Mouse (Mus musculus) adrenal gland, adult 18-20 months (tissue): ENCODE data around the gene Man2a1. TPM values are rescaled to one million over a fixed set of nuclear protein-coding genes. Genes with fewer than 3 reads are reported as not detected.
"Not testable (repeated sequence)": the region's sequence is repeated elsewhere in the genome, so short reads cannot be mapped to it uniquely, and the experiment has no call there.

ENCODE experiments used
- DNase-seq, 2 experiments: peaks; one replicate each; pipeline ENCODE4 v3.0.0; 2021 to 2022; ENCODE audit warnings: low spot score in 2 of 2
- total RNA-seq, 2 experiments: library from RNA; stranded (reverse); gene quantifications; 1 replicate in 1 of 2; 2 replicates in 1 of 2; pipeline ENCODE4 v1.2.3; 2021

Gene Man2a1
- total RNA-seq, 2 experiments from 2014 or later = 105 to 174 TPM

DNA sequence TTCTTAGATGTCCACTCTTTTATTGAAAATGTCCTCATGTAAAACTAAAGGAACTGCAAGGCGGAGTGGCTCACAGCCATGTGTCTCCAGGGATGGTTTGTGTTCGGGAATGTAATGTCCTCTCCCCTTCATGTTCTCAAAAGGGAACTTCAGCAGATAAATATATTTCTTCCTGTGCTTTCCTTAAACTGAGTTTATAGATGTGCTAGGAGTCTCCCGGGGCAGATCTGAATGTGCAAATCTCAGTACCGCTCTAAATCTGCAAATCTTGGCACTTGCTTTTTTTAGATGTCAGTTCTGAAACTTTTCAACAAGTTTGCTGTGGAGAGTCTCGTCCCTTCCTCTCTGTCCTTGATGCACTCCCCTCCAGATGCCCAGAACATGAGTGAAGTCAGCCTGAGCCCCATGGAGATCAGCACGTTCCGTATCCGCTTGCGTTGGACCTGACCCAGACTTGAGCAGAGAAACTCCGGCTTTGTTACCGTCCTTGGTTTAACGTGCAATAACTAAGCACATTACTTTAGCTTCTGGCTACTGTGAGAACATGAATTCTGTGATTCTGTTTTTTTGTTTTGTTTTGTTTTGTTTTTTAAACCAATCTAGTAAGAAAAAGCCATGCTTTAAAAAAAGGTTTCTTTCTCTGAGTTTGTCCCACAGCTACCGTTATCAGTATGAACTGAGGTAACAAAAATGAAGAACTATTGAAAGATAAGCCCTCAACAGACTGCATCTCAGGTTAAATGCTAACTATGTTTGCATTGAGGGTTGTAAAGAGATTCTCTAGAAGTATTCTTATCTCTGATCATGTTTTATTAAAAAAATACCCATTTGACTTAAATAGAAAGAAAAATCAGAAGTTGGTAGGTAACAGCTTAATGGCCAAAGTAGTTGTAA is 151.8 kb downstream of the Man2a1 start:
- no peak for DNase-seq

DNA sequence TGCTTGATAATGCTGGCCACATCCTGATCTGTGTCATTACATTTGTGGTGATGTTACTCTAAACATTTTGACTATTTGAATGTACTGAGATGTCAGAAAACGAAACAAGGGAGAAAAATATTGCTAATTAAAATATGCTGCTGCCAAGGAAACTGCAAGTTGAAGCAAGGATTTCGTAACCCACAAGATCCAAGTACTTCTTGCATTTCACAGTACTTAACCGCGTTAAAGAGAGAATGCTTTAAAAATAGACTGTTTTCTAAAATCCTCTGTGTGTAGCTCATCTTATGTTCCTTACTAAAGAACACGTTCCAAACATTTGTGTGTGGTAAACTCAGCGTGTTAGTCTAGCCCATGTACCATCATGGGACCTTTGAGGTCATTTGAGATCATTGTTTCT is 153.0 kb downstream of the Man2a1 start:
- no peak for DNase-seq

DNA sequence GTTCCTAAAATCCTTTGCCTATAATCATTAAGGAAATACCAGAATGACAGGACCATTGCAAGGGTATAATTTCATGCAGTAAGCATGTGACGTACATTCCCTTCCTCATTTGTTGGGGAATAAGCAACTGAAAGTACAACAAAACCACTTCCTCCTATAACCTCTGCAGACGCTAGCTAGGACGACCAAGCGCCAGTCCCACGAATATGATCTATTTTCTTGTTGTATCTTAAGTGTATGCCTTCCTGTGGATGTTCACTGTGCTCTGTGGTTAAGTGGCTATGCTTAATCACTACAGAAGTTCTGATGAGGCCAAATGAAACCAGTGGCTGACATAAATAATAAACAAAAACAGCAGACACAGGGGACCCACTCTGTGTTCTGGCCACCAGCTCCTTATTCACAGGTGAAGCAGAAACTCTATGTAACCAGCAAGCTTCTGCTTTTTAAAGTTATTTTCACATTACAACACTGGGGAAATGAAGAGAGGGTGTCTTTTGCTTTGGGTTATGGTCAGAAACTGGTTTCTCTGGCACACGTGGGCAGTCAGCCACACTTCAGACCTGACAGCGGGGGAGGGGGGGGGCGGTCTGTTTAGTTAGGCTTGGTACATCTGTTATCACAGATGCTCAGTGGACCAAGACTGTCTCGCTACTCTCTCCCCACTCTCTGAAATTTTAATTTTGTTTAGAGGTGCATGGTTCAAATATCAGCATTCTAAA is 153.8 kb downstream of the Man2a1 start:
- no peak for DNase-seq

DNA sequence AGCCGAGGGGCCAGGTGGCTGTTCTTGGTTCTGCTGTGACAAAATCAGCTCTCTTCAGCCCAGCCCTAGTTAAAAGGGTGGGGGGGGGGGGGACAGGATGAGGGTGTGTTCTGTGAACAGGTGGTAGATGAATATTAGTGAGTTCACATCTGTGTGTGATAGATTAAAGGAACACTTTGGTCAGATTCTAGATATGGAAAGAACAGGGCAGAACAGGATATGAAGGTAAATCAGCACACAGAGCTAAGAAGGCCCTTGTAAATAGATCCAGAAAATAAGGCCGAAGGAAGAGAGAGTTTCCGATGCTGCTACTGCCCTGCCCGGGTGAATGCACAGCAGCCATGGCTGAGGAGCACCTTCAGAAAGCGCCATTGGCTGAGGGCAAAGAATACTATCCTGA is 154.7 kb downstream of the Man2a1 start:
- no peak for DNase-seq

DNA sequence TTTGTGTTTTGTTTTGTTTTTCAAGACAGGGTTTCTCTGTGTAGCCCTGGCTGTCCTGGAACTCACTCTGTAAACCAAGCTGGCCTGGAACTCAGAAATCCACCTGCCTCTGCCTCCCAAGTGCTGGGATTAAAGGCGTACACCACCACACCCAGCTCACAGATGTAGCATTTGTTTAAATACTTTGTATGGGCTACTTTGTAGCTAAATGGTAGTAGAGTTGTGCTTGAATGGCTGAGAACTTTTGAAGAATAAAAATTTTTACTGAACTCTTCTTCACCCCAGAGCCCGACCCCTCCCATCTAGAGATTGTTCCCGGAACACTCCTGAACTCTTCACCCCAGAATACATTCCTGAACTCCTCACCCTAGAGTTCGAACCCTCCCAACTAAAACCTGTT is 162.1 kb downstream of the Man2a1 start:
- not testable (repeated sequence) for DNase-seq

DNA sequence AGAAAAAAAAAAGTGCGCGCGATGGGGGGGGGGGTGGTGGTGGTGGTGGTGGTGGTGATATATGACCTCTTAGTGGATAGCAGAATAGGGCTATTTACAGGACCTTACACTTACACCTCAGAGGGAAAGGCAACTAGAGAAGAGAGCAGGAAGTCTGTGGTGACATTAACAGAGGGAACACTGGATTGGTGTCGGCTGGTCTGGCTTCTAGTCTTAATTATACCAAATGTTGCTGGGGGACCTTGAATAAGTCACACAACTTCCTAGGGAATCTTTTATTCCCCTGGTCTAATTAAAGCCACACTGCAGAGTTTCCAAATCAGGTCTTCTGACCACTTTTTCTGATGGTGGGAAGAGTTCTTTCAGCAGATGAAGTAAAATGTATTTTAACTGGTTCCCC is 163.0 kb downstream of the Man2a1 start:
- DNase-seq = no peak

DNA sequence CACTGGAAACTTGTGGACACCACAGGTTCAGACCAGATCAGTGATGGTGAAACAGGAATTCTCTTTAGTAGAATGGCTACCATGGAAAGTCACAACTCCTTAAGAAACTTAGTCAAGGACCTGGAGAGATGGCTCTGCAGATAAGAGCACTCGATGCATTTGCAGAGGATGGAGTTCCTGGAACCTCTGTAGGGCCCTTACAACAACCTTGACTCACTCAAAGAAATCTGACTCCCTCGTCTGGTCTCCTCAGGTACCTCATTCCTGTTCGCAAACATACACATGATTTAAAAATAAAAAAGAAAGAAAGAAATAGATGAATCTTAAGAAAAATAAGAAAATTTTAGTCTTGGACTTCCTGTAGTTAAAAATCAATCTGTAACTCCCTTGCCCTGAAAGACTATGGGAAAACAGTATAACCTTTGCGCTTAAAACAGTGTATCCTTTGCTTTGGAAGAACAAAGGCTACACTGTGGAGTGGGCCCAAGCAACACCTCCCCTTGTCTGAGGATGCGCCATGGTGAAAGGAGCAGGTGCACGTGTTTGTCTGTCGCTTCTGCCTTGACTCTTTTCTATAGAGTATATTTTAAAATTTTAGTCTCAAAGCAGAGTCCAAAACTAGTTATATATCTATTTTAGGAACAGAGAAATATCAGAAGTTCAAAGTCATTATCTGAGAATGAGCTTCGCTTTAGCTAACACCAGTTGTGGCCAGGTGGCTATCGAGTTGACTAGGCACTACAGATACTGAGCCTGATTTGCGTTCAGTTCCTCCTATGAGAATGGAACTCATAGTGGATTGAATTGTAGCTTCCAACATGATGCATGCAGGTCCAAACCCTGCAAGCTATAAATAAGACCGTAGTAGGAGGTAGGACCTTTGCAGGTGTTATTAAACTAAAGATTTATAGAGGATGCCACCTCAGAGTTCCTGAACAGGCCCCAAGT is 163.9 kb downstream of the Man2a1 start:
- DNase-seq = no peak

DNA sequence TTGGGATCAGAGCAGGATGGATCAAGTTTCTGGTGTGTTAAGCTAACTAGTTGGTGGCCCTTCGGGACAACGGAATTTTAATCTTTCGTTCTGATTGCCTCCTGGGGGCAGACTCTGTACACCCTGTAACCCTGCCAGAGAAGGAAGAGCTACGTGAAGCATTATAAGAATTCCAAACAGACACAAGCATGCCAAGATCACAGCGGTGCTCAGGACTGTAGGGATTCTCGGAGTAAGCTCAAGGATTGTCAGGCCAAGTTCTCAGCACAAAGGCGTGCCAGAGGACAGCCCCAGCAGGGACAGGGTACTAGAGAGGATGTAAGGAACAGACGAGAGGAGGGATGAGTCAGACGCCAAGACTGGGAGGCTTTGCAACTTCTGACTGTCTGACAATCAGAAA is 164.8 kb downstream of the Man2a1 start:
- no peak for DNase-seq

DNA sequence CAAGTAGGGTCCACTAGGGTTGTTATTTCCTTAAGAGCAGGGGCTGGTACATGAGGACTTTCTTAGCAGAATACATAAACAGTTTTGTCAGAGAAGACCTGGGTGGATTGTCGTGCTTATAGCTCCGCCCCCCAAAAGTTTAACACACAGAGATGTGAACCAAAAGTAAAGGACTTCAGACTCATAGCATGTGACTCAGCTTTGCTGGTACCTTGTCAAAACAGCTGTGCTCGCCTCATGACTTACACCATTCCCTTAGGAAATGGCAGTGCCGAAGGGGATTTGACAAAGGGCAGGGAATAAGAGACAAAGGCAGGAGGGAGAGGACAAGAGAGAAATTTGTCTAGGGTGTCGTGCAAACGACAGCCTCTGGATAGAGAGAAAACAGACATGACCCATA is 166.0 kb downstream of the Man2a1 start:
- no peak for DNase-seq

DNA sequence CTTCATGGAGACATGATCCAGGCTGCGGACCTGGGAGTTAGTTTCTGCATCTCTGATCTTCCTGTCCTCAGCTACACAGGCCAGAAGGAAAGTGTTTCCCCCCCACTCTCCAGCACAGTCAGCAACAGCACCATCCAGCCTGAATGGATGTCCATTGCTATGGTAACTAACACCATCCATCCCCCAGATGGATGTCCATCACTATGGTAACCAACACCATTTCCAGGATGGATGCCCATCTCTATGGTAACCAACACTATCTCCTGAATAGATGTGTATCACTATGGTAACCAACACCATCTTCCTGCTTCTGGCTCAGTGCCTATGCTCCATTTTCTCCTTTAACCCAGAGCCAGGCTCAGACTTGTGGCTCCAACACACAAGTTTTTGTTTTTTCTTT is 169.7 kb downstream of the Man2a1 start:
- DNase-seq = no peak

DNA sequence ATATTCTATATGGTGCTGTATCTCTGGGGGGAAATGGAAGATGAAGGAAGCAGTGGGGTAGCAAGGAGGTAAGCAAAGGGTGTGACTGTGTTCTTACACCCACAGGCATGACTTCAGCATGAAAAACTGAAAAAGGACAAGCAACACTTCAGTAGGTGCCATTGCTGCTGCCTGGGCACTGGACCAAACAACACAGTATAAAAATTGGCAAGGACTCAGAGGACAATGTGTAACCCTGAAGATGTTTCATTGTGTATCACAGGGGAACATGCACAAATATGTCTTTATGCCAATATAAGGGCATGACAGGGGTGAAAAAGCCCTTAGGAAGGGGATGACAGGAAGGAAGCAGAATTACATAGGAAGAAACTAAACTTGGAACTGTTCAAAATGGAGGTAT is 172.1 kb downstream of the Man2a1 start:
- DNase-seq = no peak

DNA sequence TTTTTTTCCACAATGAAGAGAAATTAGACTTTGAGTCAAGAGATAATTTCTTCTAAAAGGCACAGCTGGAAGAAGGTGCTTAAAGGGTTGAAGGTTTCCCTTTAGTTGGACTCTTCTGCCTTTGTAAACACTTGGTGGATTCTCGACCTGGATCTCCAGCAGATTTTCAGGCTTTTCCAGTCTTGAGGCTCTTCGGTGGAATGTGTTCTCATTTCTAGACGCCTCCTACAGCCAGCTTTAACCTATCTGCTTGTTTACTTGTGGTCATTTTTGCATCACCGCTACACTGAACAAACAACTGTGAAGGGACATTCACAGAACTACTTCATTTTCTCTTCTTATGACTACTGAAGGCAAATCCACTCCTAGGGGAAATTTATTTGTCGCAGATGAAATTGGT is 173.7 kb downstream of the Man2a1 start:
- no peak for DNase-seq

DNA sequence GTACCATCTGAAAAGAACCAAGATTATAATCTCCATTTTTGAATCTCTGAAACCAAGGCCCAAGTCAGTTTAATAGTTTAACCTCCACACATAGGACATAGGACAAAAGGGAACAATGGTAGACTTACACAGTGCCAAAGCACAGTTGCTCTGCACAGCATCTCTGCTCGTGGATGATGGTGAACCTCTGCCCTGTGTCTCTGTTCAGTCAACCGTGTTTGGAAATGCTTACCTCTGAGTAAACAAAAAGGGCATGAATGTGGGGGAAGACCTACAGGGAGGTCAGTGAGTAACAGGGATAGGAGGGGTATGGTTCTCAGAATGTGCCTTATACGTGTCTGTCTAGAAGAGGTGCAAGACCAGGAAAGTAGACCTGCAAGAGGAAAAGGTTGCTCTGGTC is 177.8 kb downstream of the Man2a1 start:
- DNase-seq = no peak

DNA sequence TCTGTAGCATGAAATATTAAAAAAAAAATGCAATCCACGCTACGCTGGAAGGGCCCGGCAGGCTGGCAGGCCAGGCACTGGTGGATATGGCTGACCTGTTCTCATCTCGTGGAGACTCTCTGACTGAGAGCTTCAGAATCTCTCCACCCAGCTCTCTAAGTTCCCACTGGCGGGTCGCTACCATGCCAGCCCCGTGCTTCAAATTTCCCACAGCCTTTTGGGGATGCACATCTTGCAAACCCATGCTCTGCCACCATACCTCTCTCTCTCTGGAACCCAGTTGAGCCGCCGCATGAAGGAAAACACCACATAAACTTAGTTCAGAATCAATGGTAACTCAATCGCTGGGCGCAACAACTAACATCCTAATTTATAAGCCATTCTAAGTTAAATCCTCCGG is 178.2 kb downstream of the Man2a1 start:
- DNase-seq = no peak

DNA sequence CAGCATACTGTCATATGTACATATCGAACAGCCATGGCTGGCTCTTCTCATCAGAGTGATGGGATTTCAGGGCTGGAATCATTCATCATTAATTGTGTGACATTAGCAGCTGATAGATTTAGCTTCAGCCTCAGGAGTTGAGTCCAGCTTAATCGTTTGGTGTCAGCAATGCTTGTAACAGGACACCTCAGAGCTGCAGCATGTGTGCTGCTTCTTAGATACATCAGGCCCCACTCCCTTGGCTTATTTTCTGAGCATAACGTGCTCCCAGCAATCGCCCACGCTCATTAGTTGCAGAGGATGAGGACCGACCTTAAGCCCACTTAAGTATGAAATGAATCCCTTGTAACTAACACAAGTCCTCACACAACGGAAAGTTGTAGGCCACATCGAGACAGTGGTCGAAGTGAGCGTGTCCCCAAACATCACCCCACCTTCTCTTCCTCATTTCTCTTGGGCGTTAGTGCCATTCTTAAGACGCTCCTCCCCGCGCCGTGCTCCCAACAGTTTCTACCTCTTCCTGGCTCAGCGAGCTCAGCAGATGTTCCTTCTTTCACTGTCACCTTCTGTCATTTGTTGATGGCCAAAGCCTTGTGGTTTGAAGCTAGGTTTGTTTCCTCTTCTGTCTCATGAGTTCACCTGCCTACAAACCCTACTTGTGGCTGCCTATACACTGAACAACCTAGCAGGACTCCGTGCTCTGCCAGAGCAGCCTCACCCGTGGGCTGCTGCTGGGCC is 180.4 kb downstream of the Man2a1 start:
- no peak for DNase-seq

DNA sequence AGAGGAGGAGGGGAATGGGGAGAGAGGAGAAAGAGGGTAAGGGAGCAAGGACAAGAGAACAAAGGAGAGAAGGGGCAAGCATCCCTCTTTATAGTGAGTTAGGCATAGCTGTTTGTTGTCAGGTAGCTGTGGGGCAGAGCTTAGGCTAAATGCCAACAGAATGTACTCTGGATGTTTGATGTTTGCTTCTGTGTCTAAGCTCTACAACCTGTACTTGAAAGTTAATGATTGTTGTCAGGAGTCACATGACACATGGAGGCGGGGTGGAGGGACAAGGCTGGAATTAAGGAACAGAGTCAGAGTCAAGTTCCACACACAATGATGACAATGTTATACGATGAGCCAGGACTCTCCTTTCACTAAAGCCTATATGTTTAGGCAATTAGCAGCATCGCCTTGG is 181.8 kb downstream of the Man2a1 start:
- no peak for DNase-seq

DNA sequence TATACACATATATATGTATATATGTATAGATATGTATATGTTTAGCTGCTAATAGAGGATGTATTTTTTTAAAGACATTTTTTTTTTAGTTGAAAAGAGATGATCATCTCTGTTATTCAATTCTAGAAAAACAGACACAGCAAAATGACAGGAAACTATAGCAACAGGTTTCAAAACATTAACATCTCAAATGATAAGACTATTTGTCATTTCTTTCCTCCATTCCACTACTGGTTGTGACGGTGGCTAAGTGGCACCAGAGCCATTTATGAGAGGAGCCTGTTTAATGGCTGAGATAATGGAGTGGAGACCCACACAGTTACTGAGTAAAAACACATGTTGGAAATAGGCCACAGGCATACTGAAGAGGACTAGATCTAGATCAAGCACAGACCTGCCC is 185.4 kb downstream of the Man2a1 start:
- no peak for DNase-seq

DNA sequence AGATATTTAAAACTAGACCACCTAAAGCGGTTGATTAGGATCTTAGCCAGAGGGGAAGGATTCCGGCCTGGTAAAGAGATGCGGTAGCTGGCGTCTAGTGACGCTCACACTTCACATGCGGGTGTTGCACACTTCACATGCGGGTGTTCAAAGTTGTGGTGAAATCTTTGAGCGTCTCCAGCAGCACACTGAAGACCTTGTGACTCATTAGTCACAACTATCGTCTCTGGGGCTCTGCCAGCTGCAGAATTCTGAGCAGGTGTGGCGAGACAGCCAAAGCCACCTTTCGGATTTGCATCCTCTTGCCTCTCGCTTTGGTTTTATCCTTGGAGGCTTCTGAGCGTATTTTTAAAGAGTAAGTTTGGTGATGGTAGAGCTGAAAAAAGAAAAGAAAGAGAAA is 187.8 kb downstream of the Man2a1 start:
- no peak for DNase-seq

DNA sequence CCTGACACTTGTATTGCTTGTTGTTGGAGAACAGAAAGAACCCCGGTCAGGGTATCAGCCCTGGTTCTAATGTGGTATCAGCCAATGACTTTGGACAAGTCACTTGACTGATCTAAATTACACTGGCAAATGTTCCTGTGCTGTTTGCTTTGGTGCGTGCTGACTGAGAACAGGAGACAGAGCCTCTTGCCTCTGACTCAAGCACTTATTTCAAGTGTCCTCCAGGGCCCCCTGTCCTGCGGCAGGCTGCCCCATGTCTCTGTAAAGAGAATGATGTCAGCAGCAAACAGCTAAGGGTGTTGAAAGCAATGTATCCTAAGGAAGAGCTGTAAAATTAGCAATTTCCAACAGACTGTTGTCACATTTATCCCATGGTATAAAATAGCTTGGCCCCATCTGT is 188.6 kb downstream of the Man2a1 start:
- DNase-seq = no peak

DNA sequence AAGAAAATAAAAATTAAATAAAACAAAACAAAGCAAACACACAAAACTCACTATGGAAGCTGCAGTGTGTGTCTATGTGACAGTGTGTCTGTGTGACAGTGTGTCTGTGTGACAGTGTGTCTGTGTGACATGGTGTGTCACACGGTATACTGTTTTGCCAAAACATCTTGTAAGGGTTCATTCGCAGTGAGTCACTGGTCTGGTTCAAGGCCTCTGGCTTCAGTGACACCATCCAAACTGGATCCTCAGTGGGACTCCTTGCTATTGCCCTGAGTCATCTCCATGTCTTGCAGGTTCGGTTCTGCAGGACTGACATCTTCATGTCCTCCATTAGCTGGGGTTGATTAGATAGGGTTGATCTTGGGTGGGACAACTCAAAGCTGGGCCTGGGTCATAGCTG is 191.5 kb downstream of the Man2a1 start:
- DNase-seq = no peak

DNA sequence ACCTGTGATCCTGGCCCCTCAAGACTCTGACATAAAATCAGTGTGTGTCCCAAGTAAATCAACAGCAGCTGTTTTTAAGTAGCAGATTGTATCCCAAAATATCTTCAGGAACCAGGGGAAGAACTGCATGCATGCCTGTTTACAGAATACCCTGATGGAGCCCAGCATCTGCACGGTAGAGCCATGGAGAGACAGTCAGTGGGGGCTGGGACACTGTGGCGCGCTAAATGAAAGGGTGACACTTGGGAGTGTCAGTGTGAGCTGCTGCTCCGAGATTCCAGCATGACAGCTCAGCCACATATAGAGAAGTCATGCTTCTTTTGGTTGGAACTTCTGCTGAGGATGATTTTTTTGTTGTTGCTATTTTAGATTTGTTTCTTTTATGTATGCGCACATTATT is 192.1 kb downstream of the Man2a1 start:
- DNase-seq = no peak
